ENCODE assay signal across 12 mouse cellular contexts in genomic region chr19:45629219-45629618, GRCm38 (mm10). TPM values are rescaled to one million over a fixed set of nuclear protein-coding genes. Genes with fewer than 3 reads are reported as not detected.
DNase-seq lines count a peak whose midpoint lies in the region; ATAC-seq and TF ChIP-seq lines count a peak whose summit lies in the region.
"Had no signal": no experiment of that assay in that cellular context is flagged by ENCODE, and none has a peak within 500 bp of the region (broad histone marks: within the 10 kb centered on the region; RNA-seq: fewer than 3 reads in every experiment).

No protein-coding gene starts in this region.

- H3K36me3 ChIP-seq in liver, embryonic 12.5 days = peaks cover 27% of the 10 kb centered on the region
- H3K36me3 ChIP-seq in stomach, postnatal 0 days (ENCODE audit: control insufficient read depth, insufficient read depth, low read length) = peaks cover under 1% of the 10 kb centered on the region; the same call in 1 of the 2 replicates

- no peak for TF ChIP-seq EP300 in stomach, postnatal 0 days (optimal IDR thresholded peaks at IDR 0.05)

- no peak overlapping the region for H3K27ac ChIP-seq in liver, embryonic 12.5 days
- H3K27ac ChIP-seq in stomach, postnatal 0 days (replicated peaks) = no peak overlapping the region

- peak; percentile 62 for TF ChIP-seq CTCF in stomach, postnatal 0 days (IDR thresholded peaks at IDR 0.05; ENCODE audit: low read depth)

- no peaks in the 10 kb centered on the region for H3K9me3 ChIP-seq in liver, embryonic 12.5 days (replicated peaks)
- H3K9me3 ChIP-seq in stomach, postnatal 0 days (ENCODE audit: control insufficient read depth, low read length) = no peaks in the 10 kb centered on the region
- H3K9me3 ChIP-seq: neural tube, embryonic 13.5 days had no signal

- DNase-seq in liver (peak; percentile 26), NIH3T3 (ENCODE audit: low read depth) (peak; percentile 29)
- DNase-seq in stomach, postnatal 0 days (ENCODE audit: low spot score) = no peak
- DNase-seq in ovary, postnatal 36 days (ENCODE audit: low spot score) = no peak
- DNase-seq: cerebellum, adult 11 months; heart, postnatal 14 days; layer of hippocampus, adult 9-11 months; spleen, adult 18-20 months had no signal

- no peak overlapping the region for H3K9ac ChIP-seq in liver, embryonic 12.5 days
- H3K9ac ChIP-seq in stomach, postnatal 0 days (ENCODE audit: low read length) = no peak overlapping the region
- H3K9ac ChIP-seq: neural tube, embryonic 13.5 days had no signal

- WGBS in liver, embryonic 12.5 days (ENCODE audit: insufficient replicate concordance) = 87% methylated on average over 3 of the region's 3 CpGs
- WGBS in stomach, postnatal 0 days = 91% methylated on average over 3 of the region's 3 CpGs

- no peak overlapping the region for H3K4me2 ChIP-seq in liver, embryonic 12.5 days
- no peak overlapping the region for H3K4me2 ChIP-seq in stomach, postnatal 0 days (replicated peaks; ENCODE audit: low read depth)
- H3K4me2 ChIP-seq: neural tube, embryonic 13.5 days had no signal

- no peak for ATAC-seq in liver, embryonic 12.5 days
- ATAC-seq in erythroid progenitor cell, adult 5-6 weeks (replicated peaks; ENCODE audit: low FRiP score, poor library complexity, severe bottlenecking) = peak; percentile 55; the same call in 1 of the 2 replicates
- no peak for ATAC-seq in stomach, postnatal 0 days (ENCODE audit: low FRiP score, low TSS enrichment)
- no peak for ATAC-seq in megakaryocyte, adult 5-6 weeks (ENCODE audit: poor library complexity, severe bottlenecking)

- peaks cover 42% of the 10 kb centered on the region for H3K4me1 ChIP-seq in liver, embryonic 12.5 days
- no peaks in the 10 kb centered on the region for H3K4me1 ChIP-seq in stomach, postnatal 0 days (replicated peaks; ENCODE audit: control insufficient read depth, insufficient read depth)

- no peaks in the 10 kb centered on the region for H3K27me3 ChIP-seq in liver, embryonic 12.5 days (replicated peaks)
- no peaks in the 10 kb centered on the region for H3K27me3 ChIP-seq in stomach, postnatal 0 days (ENCODE audit: control insufficient read depth, insufficient read depth, low read length)

- no peak overlapping the region for H3K4me3 ChIP-seq in liver, embryonic 12.5 days
- H3K4me3 ChIP-seq in stomach, postnatal 0 days (ENCODE audit: low read depth, low read length) = no peak overlapping the region
- H3K4me3 ChIP-seq: neural tube, embryonic 13.5 days had no signal

RNA-seq across cellular contexts. Expression of gene Fbxw4, which starts 30.9 kb away (rescaled TPM):
- polyA plus RNA-seq in liver, embryonic 12.5 days (2016; fragmentation: Nextera tagmentation; extraction: Ambion mirVana) = 4.3 and 4.6 TPM in 2 replicates
- total RNA-seq in erythroid progenitor cell, adult 5-6 weeks (2015; ENCODE audit: low replicate concordance) = 20.5 and 26.4 TPM in 2 replicates
- total RNA-seq in erythroid progenitor cell, adult 5-6 weeks (2017; ENCODE audit: low replicate concordance) = 22.2 and 23.4 TPM in 2 replicates
- 2.2 and 2.9 TPM in 2 replicates for polyA plus RNA-seq in stomach, postnatal 0 days (2015; fragmentation: Nextera tagmentation; extraction: Ambion mirVana)
- total RNA-seq in megakaryocyte, adult 5-6 weeks (2015) = 40.2 and 41.0 TPM in 2 replicates
- total RNA-seq in megakaryocyte, adult 5-6 weeks (2017) = 58.0 and 58.1 TPM in 2 replicates

Comparison
In these comparisons a context has a peak if more than half of its experiments do, and no peak if none do; other contexts are left out.
1. DNase-seq: peak in liver (single experiment) and NIH3T3 (single experiment); none in stomach, postnatal 0 days (single experiment) and ovary, postnatal 36 days (single experiment).